ENCODE assay signal across 10 mouse cellular contexts in genomic region chr11:32002670-32003072, GRCm38 (mm10). TPM values are rescaled to one million over a fixed set of nuclear protein-coding genes. Genes with fewer than 3 reads are reported as not detected.
DNase-seq lines count a peak whose midpoint lies in the region; ATAC-seq and TF ChIP-seq lines count a peak whose summit lies in the region.
"Had no signal": no experiment of that assay in that cellular context is flagged by ENCODE, and none has a peak within 500 bp of the region (broad histone marks: within the 10 kb centered on the region; RNA-seq: fewer than 3 reads in every experiment).

No protein-coding gene starts in this region.

- no peak for TF ChIP-seq EP300 in heart, postnatal 0 days (IDR thresholded peaks at IDR 0.05; ENCODE audit: low read depth)

- WGBS in heart, postnatal 0 days: 15% methylated on average over 5 of the region's 5 CpGs
- 2% methylated on average over 5 of the region's 5 CpGs for WGBS in forebrain, embryonic 14.5 days
- WGBS in midbrain, embryonic 12.5 days: under 1% methylated on average over 5 of the region's 5 CpGs

- intact Hi-C loops in heart, postnatal 25 days (cut with DNase I): no loop called here

- no peak for DNase-seq in heart, postnatal 0 days (ENCODE audit: low spot score)
- no peak for DNase-seq in heart, postnatal 25 days (ENCODE audit: low spot score)
- DNase-seq in NIH3T3 (ENCODE audit: low read depth): peak; percentile 44
- peak; percentile 89 for DNase-seq in forebrain, embryonic 14.5 days (ENCODE audit: low spot score)
- no peak for DNase-seq in testis, postnatal 14 days (ENCODE audit: low spot score)
- DNase-seq in gastrocnemius, postnatal 4 days (ENCODE audit: low spot score in 2 of 2): no peak
- no peak for DNase-seq in testis, postnatal 10 days (ENCODE audit: low spot score)
- DNase-seq: lung, postnatal 4 days had no signal

- H3K4me2 ChIP-seq in heart, postnatal 0 days (ENCODE audit: low read depth, low read length): peak overlapping the region; percentile 18; the same call in 1 of the 2 replicates
- peak overlapping the region; percentile 89 for H3K4me2 ChIP-seq in forebrain, embryonic 14.5 days (ENCODE audit: low read length)
- H3K4me2 ChIP-seq in midbrain, embryonic 12.5 days (replicated peaks): peak overlapping the region; percentile 67

- peaks cover 15% of the 10 kb centered on the region for H3K27me3 ChIP-seq in heart, postnatal 0 days (ENCODE audit: control insufficient read depth, insufficient read depth, low read length)
- no peaks in the 10 kb centered on the region for H3K27me3 ChIP-seq in forebrain, embryonic 14.5 days (replicated peaks; ENCODE audit: control insufficient read depth, insufficient read depth, low read length)
- H3K27me3 ChIP-seq in midbrain, embryonic 12.5 days: no peaks in the 10 kb centered on the region; the same call in 1 of the 2 replicates

- no peak for ATAC-seq in heart, postnatal 0 days (ENCODE audit: insufficient read depth, low read depth)
- peak; percentile 66 for ATAC-seq in forebrain, embryonic 14.5 days
- peak; percentile 75 for ATAC-seq in midbrain, embryonic 12.5 days (ENCODE audit: low FRiP score, low read depth)

- TF ChIP-seq CTCF in heart, postnatal 0 days (IDR thresholded peaks at IDR 0.05; ENCODE audit: low read depth): no peak

- no peaks in the 10 kb centered on the region for H3K4me1 ChIP-seq in heart, postnatal 0 days (ENCODE audit: control insufficient read depth, insufficient read depth)
- peaks cover 22% of the 10 kb centered on the region for H3K4me1 ChIP-seq in forebrain, embryonic 14.5 days (ENCODE audit: control insufficient read depth, insufficient read depth, low read length)
- peaks cover 33% of the 10 kb centered on the region for H3K4me1 ChIP-seq in midbrain, embryonic 12.5 days

- H3K4me3 ChIP-seq in heart, postnatal 0 days (ENCODE audit: low read depth, low read length): peak overlapping the region; percentile 7; the same call in 1 of the 2 replicates
- H3K4me3 ChIP-seq in forebrain, embryonic 14.5 days (ENCODE audit: low read depth, low read length): peak overlapping the region; percentile 53
- peak overlapping the region; percentile 52 for H3K4me3 ChIP-seq in midbrain, embryonic 12.5 days

- H3K9me3 ChIP-seq in heart, postnatal 0 days (replicated peaks; ENCODE audit: control insufficient read depth, low read length): peaks cover 11% of the 10 kb centered on the region; the same call in 1 of the 2 replicates
- H3K9me3 ChIP-seq in forebrain, embryonic 14.5 days (replicated peaks; ENCODE audit: control insufficient read depth, low read length): peaks cover 10% of the 10 kb centered on the region
- H3K9me3 ChIP-seq in midbrain, embryonic 12.5 days: peaks cover 19% of the 10 kb centered on the region

- H3K27ac ChIP-seq in heart, postnatal 0 days (ENCODE audit: low read depth): no peak overlapping the region
- H3K27ac ChIP-seq in forebrain, embryonic 14.5 days (ENCODE audit: low read depth, low read length): peak overlapping the region; percentile 96
- H3K27ac ChIP-seq in midbrain, embryonic 12.5 days (replicated peaks): peak overlapping the region; percentile 93

- H3K36me3 ChIP-seq in heart, postnatal 0 days (replicated peaks; ENCODE audit: control insufficient read depth, insufficient read depth, low read length): no peaks in the 10 kb centered on the region
- peaks cover 46% of the 10 kb centered on the region for H3K36me3 ChIP-seq in forebrain, embryonic 14.5 days (ENCODE audit: control insufficient read depth, insufficient read depth, low read length)
- H3K36me3 ChIP-seq in midbrain, embryonic 12.5 days: peaks cover 42% of the 10 kb centered on the region

- H3K9ac ChIP-seq in heart, postnatal 0 days (replicated peaks; ENCODE audit: low read depth, low read length): no peak overlapping the region
- H3K9ac ChIP-seq in forebrain, embryonic 14.5 days (ENCODE audit: low read length): peak overlapping the region; percentile 89
- H3K9ac ChIP-seq in midbrain, embryonic 12.5 days (replicated peaks): peak overlapping the region; percentile 73

RNA-seq across cellular contexts. Expression of gene Nsg2, which starts 2.4 kb away (rescaled TPM):
- 1.1 and 3.7 TPM in 2 replicates for total RNA-seq in heart, postnatal 0 days (2014; rRNA removed; ENCODE audit: low replicate concordance)
- 1.2 and 1.7 TPM in 2 replicates for polyA plus RNA-seq in heart, postnatal 0 days (2015; fragmentation: Nextera tagmentation; extraction: Ambion mirVana)
- 1 to 10 TPM; 1.0 TPM for total RNA-seq in heart, postnatal 25 days (2021)
- polyA plus RNA-seq in forebrain, embryonic 14.5 days (2014; fragmentation: Nextera tagmentation; extraction: Ambion mirVana): 304 and 315 TPM in 2 replicates
- polyA plus RNA-seq in midbrain, embryonic 12.5 days (2016; fragmentation: Nextera tagmentation; extraction: Ambion mirVana): 193 and 198 TPM in 2 replicates
- total RNA-seq in gastrocnemius, postnatal 4 days (2021): 1 to 10 TPM; 3.3 to 3.9 TPM

RNA-seq across cellular contexts. Expression of gene 4930524B15Rik, which starts 37.3 kb away (rescaled TPM):
- total RNA-seq in heart, postnatal 0 days (2014; rRNA removed; ENCODE audit: low replicate concordance): 1.5 TPM in 1 of 2 replicates, not detected in the other
- polyA plus RNA-seq in heart, postnatal 0 days (2015; fragmentation: Nextera tagmentation; extraction: Ambion mirVana): 0.05 TPM in 1 of 2 replicates, not detected in the other
- not detected for total RNA-seq in heart, postnatal 25 days (2021)
- 0.14 and 0.25 TPM in 2 replicates for polyA plus RNA-seq in forebrain, embryonic 14.5 days (2014; fragmentation: Nextera tagmentation; extraction: Ambion mirVana)
- 0.11 and 0.18 TPM in 2 replicates for polyA plus RNA-seq in midbrain, embryonic 12.5 days (2016; fragmentation: Nextera tagmentation; extraction: Ambion mirVana)
- not detected for total RNA-seq in gastrocnemius, postnatal 4 days (2021)
- total RNA-seq: layer of hippocampus, adult 18-20 months had no signal

Comparison
In these comparisons a context has a peak if more than half of its experiments do, and no peak if none do; other contexts are left out.
1. DNase-seq: peak in NIH3T3 (single experiment) and forebrain, embryonic 14.5 days (single experiment); none in heart, postnatal 0 days (single experiment), heart, postnatal 25 days (single experiment), testis, postnatal 14 days (single experiment), gastrocnemius, postnatal 4 days (0 of 2) and testis, postnatal 10 days (single experiment).
2. H3K4me2 ChIP-seq: peak in every context shown above with its lines; median percentile 89 in forebrain, embryonic 14.5 days; 67 in midbrain, embryonic 12.5 days; 18 in heart, postnatal 0 days.
3. Peak in every context shown above with its lines, with median percentiles within 50 percentile points of each other: H3K4me3 ChIP-seq.